Mouse (Mus musculus) hindbrain, embryonic 16.5 days (tissue): ENCODE results near the gene Dock9. TPM values are rescaled to one million over a fixed set of nuclear protein-coding genes. Genes with fewer than 3 reads are reported as not detected.

Experiments used
- ATAC-seq: fragments of 200-750 bp; cut with Nextera tagmentation; 2 replicates; pipeline ENCODE4 v1.8.0; 2017; ENCODE audit warnings: moderate TSS enrichment, moderate library complexity
- H3K27ac ChIP-seq: fragments of 300-500 bp; sonication (generic); 2 replicates; pipeline ENCODE4 v1.5.1; 2014; ENCODE audit warnings: low read depth, mild to moderate bottlenecking, control low read depth, low read length, moderate library complexity
- H3K27me3 ChIP-seq: fragments of 300-500 bp; sonication (generic); replicated peaks from 2 replicates; pipeline ENCODE4 v1.6.1; 2014; ENCODE audit warnings: low read length; ENCODE audit not compliant: control insufficient read depth, insufficient read depth
- H3K36me3 ChIP-seq: fragments of 300-500 bp; sonication (generic); 2 replicates; pipeline ENCODE4 v1.6.1; 2014; ENCODE audit warnings: mild to moderate bottlenecking, low read length, moderate library complexity, mixed read lengths; ENCODE audit not compliant: control insufficient read depth, insufficient read depth
- H3K4me1 ChIP-seq: fragments of 300-500 bp; sonication (generic); 2 replicates; pipeline ENCODE4 v1.6.1; 2014; ENCODE audit warnings: low read depth, low read length; ENCODE audit not compliant: control insufficient read depth, insufficient read depth
- H3K4me2 ChIP-seq: fragments of 300-500 bp; sonication (generic); 2 replicates; pipeline ENCODE4 v1.6.1; 2014; ENCODE audit warnings: mild to moderate bottlenecking, low read length, control low read depth, moderate library complexity
- H3K4me3 ChIP-seq: fragments of 300-500 bp; sonication (generic); 2 replicates; pipeline ENCODE4 v1.5.1; 2014; ENCODE audit warnings: mild to moderate bottlenecking, low read length, control low read depth, moderate library complexity
- H3K9ac ChIP-seq: fragments of 300-500 bp; sonication (generic); 2 replicates; pipeline ENCODE4 v1.6.1; 2014; ENCODE audit warnings: low read depth, mild to moderate bottlenecking, control low read depth, low read length, moderate library complexity
- H3K9me3 ChIP-seq: fragments of 300-500 bp; sonication (generic); 2 replicates; pipeline ENCODE4 v1.6.1; 2014; ENCODE audit warnings: mild to moderate bottlenecking, low read length, moderate library complexity; ENCODE audit not compliant: control insufficient read depth
- WGBS: fragments of 180-500 bp; shearing (Covaris S2); extraction: QIAGEN DNeasy Blood & Tissue Kit; methylation state at CpG from one replicate; pipeline ENCODE4 v1.1.7; 2014; 5-methylcytosine and 5-hydroxymethylcytosine counted together
- polyA plus RNA-seq: library from polyadenylated mRNA; unstranded; fragments of >200 nt; fragmentation: Nextera tagmentation; extraction: Ambion mirVana; gene quantifications from 2 replicates; pipeline ENCODE4 v1.2.1, GENCODE M21; 2015

Gene Dock9
- polyA plus RNA-seq, 1 experiment from 2014 or later: 13.4 TPM

DNA sequence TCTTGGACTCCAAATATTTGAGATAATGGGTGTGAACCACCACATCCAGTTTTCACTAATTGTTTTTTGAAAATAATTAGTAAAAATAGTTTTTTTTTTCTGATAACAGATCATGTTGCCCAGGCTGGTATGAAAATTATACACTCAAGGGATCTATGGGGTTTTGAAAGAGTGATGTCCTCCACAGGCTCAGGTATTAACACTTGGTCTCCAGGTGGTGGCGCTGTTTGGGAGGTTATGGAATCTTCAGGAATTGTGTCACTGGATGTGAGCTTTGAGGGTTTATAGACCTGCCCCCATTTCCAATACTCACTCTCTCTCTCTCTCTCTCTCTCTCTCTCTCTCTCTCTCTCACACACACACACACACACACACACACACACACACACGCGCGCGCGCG, 177.5 kb downstream of the Dock9 start:
- Histone ChIP-seq H3K9ac (no peak overlapping the region), H3K27ac (no peak overlapping the region), H3K4me1 (no peaks in the 10 kb centered on the region), H3K4me3 (no peak overlapping the region), H3K4me2 (no peak overlapping the region), H3K36me3 (peaks cover 7% of the 10 kb centered on the region), H3K9me3 (no peaks in the 10 kb centered on the region), H3K27me3 (no peaks in the 10 kb centered on the region)
- no peak for ATAC-seq
- over 99% methylated on average over 7 of the region's 7 CpGs for WGBS

DNA sequence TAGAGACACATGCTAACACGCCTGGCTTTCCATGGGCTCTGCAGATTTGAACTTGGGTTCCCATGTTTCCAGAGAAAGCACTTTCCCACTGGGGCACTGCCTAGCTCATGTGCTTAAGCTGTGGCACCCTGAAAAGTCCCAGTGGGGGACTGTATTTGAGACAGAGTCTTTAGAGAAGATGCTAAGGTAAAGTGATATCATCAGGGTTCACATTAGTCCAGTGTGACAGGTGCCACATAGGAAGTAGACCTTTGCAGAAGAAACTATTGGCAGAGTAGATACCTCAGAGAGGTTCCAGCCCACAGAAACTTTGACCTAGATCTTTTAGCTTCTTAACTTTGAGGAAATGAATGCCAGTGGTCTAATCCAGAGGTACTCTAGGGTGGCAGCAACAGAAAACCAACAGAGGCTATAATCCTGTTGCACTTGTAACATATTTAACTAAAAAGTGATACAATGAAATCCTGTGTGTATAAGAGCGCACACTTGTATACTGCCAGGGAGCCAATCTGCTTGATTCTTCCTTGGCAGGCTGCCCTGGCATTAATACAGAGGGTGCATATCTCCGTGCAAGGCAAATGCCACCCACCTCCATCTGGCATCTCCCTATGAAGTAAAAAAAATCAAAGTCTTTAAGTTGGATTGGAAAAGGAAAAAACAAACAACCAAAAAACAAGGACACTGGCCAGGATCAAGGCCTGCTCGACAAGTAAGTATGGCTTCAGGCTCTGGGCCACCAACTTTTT, 179.8 kb downstream of the Dock9 start:
- Histone ChIP-seq H3K4me2 (no peak overlapping the region), H3K27me3 (no peaks in the 10 kb centered on the region), H3K9me3 (no peaks in the 10 kb centered on the region), H3K27ac (no peak overlapping the region), H3K36me3 (peaks cover 6% of the 10 kb centered on the region), H3K4me3 (no peak overlapping the region), H3K9ac (no peak overlapping the region), H3K4me1 (no peaks in the 10 kb centered on the region)
- ATAC-seq: 0 out of 2 replicates have a peak, but pooled peaks have one; percentile 66
- 65% methylated on average over 4 of the region's 4 CpGs for WGBS

DNA sequence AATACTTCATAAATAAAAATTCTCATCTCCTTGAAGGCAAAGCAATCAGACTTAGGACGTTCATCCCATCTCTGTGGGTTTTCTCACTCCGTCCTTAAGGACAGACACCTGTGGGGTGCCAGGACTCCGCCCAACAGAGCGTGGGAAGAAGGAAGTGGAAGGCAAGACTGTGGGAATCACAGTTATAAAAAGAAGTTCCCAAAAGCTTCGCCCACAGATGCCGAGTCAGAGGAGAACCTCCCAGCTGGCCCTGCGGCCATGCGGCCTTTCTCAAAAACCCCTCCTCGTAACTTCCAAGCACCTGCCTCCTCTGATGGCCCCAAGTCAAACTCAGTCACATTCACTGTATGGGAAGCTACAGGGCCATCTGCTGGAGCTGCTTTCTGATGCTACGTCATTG, 182.2 kb downstream of the Dock9 start:
- Histone ChIP-seq H3K9me3 (no peaks in the 10 kb centered on the region), H3K27ac (no peak overlapping the region), H3K9ac (no peak overlapping the region), H3K4me1 (no peaks in the 10 kb centered on the region), H3K36me3 (no peaks in the 10 kb centered on the region; the same call in 1 of the 2 replicates), H3K4me2 (no peak overlapping the region), H3K27me3 (no peaks in the 10 kb centered on the region), H3K4me3 (no peak overlapping the region)
- no peak for ATAC-seq
- WGBS: 82% methylated on average over 10 of the region's 10 CpGs

DNA sequence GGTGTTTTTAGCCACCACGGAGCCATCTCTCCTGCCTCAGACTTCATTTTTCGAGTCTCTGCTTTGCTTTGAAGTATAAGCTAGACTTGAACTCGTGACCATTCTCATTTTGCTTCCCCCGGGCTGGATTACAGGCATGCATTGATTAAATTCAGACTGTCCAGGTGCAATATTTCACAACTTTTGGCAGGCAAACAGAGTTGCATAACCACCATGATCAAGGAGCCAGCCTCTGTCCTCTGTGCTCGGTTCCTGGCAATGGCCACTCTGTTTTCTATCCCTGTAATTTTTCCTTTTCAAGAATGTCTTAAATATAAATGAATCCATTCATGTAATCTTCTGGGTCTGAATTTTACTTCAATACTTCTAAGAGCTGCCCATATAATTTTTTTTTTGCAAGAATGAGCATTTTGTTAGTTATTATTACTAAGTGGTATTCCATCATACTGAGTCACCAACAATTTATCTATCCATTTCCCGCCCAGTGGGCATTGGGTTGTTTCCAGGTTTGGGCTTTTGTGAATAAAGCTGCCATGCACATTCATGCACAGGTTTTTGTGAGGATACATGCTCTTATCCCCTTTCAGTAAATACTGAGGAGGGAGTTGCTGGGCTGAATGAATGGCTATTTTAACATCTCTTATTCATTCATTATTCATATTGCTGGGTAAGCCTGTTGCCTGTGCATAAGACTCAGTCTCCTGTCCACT, 183.0 kb downstream of the Dock9 start:
- no peak overlapping the region for H3K4me3 ChIP-seq
- no peaks in the 10 kb centered on the region; the same call in 1 of the 2 replicates for H3K36me3 ChIP-seq
- H3K9me3 ChIP-seq: no peaks in the 10 kb centered on the region
- no peak for ATAC-seq
- H3K27ac ChIP-seq: no peak overlapping the region
- WGBS: 86% methylated on average over 6 of the region's 6 CpGs
- H3K4me1 ChIP-seq: no peaks in the 10 kb centered on the region
- H3K9ac ChIP-seq: no peak overlapping the region
- no peaks in the 10 kb centered on the region for H3K27me3 ChIP-seq
- no peak overlapping the region for H3K4me2 ChIP-seq

DNA sequence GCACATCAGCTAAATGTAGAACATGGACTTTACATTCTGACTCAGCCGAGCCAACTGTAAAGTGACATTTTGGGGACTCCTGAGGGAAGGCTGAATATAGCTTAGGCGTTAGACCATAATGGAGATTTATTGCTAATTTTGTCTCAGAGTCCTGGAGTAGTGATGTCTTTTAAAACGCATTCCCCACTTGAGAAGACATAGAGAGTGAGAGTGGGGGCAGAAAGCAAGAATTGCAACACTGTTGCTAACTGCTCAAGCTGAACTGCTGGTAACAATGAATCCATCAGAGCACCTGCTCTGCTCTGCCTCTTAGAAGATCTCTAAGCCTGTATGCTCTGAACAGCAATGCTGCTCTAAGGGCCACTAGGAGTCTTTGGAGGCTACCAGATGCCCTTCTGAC, 184.1 kb downstream of the Dock9 start:
- no peak overlapping the region for H3K9ac ChIP-seq
- no peak overlapping the region for H3K4me2 ChIP-seq
- H3K36me3 ChIP-seq: no peaks in the 10 kb centered on the region
- H3K27ac ChIP-seq: no peak overlapping the region
- ATAC-seq: 0 out of 2 replicates have a peak, but pooled peaks have one; percentile 37
- H3K4me3 ChIP-seq: no peak overlapping the region
- no peaks in the 10 kb centered on the region for H3K4me1 ChIP-seq
- 76% methylated on average over 3 of the region's 3 CpGs for WGBS
- no peaks in the 10 kb centered on the region for H3K9me3 ChIP-seq
- H3K27me3 ChIP-seq: no peaks in the 10 kb centered on the region

DNA sequence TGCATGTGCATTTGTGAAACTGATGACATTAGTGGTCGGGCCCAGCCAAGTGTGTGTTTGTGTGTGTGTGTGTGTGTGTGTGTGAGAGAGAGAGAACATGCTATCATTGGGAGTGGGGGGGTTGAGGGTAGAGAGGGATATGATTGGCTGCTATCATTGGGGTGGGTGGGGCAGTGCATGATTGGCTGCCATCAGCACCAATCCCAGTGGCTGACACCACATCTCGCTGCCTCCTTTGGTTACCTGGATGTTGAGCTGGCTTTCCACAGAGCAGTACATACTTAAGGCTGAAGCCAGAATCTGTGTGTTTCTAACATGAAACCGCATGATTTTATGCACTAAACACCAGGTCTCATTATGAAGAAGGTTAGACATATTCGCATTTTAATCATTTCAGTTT, 184.7 kb downstream of the Dock9 start:
- peak; percentile 50; the same call in 1 of the 2 replicates for ATAC-seq
- Histone ChIP-seq H3K27ac (no peak overlapping the region), H3K9me3 (no peaks in the 10 kb centered on the region), H3K4me1 (no peaks in the 10 kb centered on the region), H3K27me3 (no peaks in the 10 kb centered on the region), H3K36me3 (no peaks in the 10 kb centered on the region), H3K9ac (no peak overlapping the region), H3K4me3 (no peak overlapping the region), H3K4me2 (no peak overlapping the region)
- WGBS: 86% methylated on average over 4 of the region's 4 CpGs

DNA sequence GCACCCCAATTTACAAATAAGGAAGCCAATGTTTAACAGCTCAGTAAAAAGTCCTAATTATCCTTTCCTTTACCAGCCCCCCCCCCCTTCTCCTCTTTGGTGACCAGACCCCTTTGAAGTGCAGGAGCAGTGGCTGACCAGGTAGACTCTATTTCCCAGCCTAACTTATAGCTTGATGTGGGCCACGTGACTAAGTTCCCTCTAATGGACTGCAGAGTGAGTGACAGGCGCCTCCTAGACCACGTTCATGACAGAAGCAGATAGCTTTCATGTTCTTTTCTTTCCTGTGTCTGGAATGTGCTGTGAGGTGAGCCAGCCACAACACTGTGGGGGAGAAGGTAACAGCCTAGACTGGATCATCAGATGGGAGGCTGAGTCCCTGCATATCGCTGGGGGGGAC, 186.1 kb downstream of the Dock9 start:
- H3K9me3 ChIP-seq: no peaks in the 10 kb centered on the region
- no peak overlapping the region for H3K4me2 ChIP-seq
- H3K4me1 ChIP-seq: no peaks in the 10 kb centered on the region
- no peaks in the 10 kb centered on the region for H3K36me3 ChIP-seq
- H3K4me3 ChIP-seq: no peak overlapping the region
- H3K27me3 ChIP-seq: no peaks in the 10 kb centered on the region
- no peak overlapping the region for H3K9ac ChIP-seq
- WGBS: 75% methylated on average over 4 of the region's 4 CpGs
- no peak for ATAC-seq
- no peak overlapping the region for H3K27ac ChIP-seq

DNA sequence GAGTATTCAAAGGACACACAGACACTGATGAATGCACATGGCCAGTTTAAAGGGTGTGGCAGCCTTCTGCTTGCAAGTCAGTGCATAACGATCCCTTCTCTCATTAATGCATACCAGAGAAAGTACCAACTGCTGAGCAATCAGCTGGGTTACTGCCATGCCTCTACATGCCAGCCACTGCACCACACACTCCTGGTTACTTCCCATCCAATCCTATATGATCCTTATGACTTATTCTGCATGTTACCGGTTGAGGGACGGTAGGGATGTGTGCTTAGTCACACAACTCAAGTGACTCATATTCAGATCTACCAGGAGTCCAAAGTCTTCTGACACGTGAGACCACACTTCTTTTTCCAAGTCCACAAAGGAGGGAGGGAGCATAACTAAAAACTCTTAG, 186.5 kb downstream of the Dock9 start:
- Histone ChIP-seq H3K4me2 (no peak overlapping the region), H3K36me3 (no peaks in the 10 kb centered on the region), H3K27ac (no peak overlapping the region), H3K9ac (no peak overlapping the region), H3K9me3 (no peaks in the 10 kb centered on the region), H3K27me3 (no peaks in the 10 kb centered on the region), H3K4me3 (no peak overlapping the region), H3K4me1 (no peaks in the 10 kb centered on the region)
- ATAC-seq: no peak
- 86% methylated on average over 4 of the region's 4 CpGs for WGBS

DNA sequence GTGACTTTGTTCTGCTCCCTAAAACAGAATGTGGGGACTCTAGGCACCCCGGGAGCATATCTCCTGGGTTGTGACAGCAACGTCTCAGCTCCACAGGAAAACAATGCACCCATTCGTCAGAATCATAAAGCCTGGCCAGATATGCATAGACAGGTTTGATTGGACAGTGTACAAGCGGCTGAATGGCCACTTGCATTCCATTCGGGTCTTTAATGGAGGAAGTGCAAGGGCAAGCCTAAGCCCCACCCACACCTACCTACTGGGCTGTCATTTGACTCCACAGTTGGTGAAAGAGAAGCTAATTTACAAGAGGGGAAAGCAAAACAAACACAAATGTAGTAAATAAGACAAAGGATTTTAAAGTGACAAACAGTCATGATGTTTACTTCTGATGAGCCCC, 189.1 kb downstream of the Dock9 start:
- no peaks in the 10 kb centered on the region; the same call in 1 of the 2 replicates for H3K36me3 ChIP-seq
- H3K9me3 ChIP-seq: no peaks in the 10 kb centered on the region
- no peaks in the 10 kb centered on the region for H3K4me1 ChIP-seq
- no peaks in the 10 kb centered on the region for H3K27me3 ChIP-seq
- no peak for ATAC-seq
- H3K9ac ChIP-seq: no peak overlapping the region
- H3K4me3 ChIP-seq: no peak overlapping the region
- no peak overlapping the region for H3K4me2 ChIP-seq
- WGBS: 20% methylated on average over 5 of the region's 5 CpGs
- no peak overlapping the region for H3K27ac ChIP-seq
